Mouse (Mus musculus) forebrain, embryonic 15.5 days (tissue): ENCODE measurements around the gene Capzb. TPM values are rescaled to one million over a fixed set of nuclear protein-coding genes. Genes with fewer than 3 reads are reported as not detected.

Experiments
- ATAC-seq: fragments of 200-750 bp; cut with Nextera tagmentation; replicated peaks from 2 replicates; pipeline ENCODE4 v1.8.0; 2017; ENCODE audit warnings: mild to moderate bottlenecking, moderate TSS enrichment, moderate library complexity
- H3K27ac ChIP-seq: fragments of 300-500 bp; sonication (generic); replicated peaks from 2 replicates; pipeline ENCODE4 v1.5.1; 2015; ENCODE audit warnings: mild to moderate bottlenecking, inconsistent platforms
- H3K27me3 ChIP-seq: fragments of 300-500 bp; sonication (generic); 2 replicates; pipeline ENCODE4 v1.6.1; 2015; ENCODE audit warnings: inconsistent platforms
- H3K36me3 ChIP-seq: fragments of 300-500 bp; sonication (generic); 2 replicates; pipeline ENCODE4 v1.6.1; 2015; ENCODE audit warnings: mild to moderate bottlenecking, inconsistent platforms
- H3K4me1 ChIP-seq: fragments of 300-500 bp; sonication (generic); 2 replicates; pipeline ENCODE4 v1.6.1; 2015; ENCODE audit warnings: inconsistent platforms
- H3K4me2 ChIP-seq: fragments of 300-500 bp; sonication (generic); replicated peaks from 2 replicates; pipeline ENCODE4 v1.6.1; 2015; ENCODE audit warnings: mild to moderate bottlenecking, inconsistent platforms
- H3K4me3 ChIP-seq: fragments of 300-500 bp; sonication (generic); 2 replicates; pipeline ENCODE4 v1.5.1; 2015; ENCODE audit warnings: mild to moderate bottlenecking, inconsistent platforms
- H3K9ac ChIP-seq: fragments of 300-500 bp; sonication (generic); replicated peaks from 2 replicates; pipeline ENCODE4 v1.6.1; 2015; ENCODE audit warnings: mild to moderate bottlenecking, inconsistent platforms
- H3K9me3 ChIP-seq: fragments of 300-500 bp; sonication (generic); 2 replicates; pipeline ENCODE4 v1.6.1; 2016; ENCODE audit warnings: inconsistent platforms
- WGBS: fragments of 180-500 bp; shearing (Covaris S2); methylation state at CpG from one replicate; pipeline ENCODE4 v1.1.7; 2015; ENCODE audit warnings: mixed read lengths; 5-methylcytosine and 5-hydroxymethylcytosine counted together
- polyA plus RNA-seq: library from polyadenylated mRNA; unstranded; fragments of >200 nt; fragmentation: Nextera tagmentation; extraction: Ambion mirVana; gene quantifications from 2 replicates; pipeline ENCODE4 v1.2.1, GENCODE M21; 2015

Capzb gene
- polyA plus RNA-seq, 1 experiment from 2014 or later, result 323 TPM

GRCm38 (mm10) chr4:139287122-139287863, 94.6 kb downstream of the Capzb start:
- Histone ChIP-seq H3K27ac (no peak overlapping the region), H3K36me3 (peaks cover 44% of the 10 kb centered on the region)

GRCm38 (mm10) chr4:139289017-139289416, 96.3 kb downstream of the Capzb start:
- H3K4me2 ChIP-seq, result no peak overlapping the region
- no peak overlapping the region for H3K4me3 ChIP-seq
- H3K9me3 ChIP-seq, result no peaks in the 10 kb centered on the region
- no peaks in the 10 kb centered on the region for H3K27me3 ChIP-seq
- WGBS, result 69% methylated on average over 10 of the region's 10 CpGs
- no peak for ATAC-seq
- no peak overlapping the region for H3K9ac ChIP-seq
- peaks cover 27% of the 10 kb centered on the region; the same call in 1 of the 2 replicates for H3K36me3 ChIP-seq
- H3K27ac ChIP-seq, result no peak overlapping the region
- H3K4me1 ChIP-seq, result no peaks in the 10 kb centered on the region

More at GRCm38 (mm10) chr4:139287122-139287863, 94.6 kb downstream of the Capzb start:
- 81% methylated on average over 18 of the region's 18 CpGs for WGBS
- Histone ChIP-seq H3K9me3 (no peaks in the 10 kb centered on the region), H3K4me2 (no peak overlapping the region), H3K27me3 (no peaks in the 10 kb centered on the region), H3K4me3 (no peak overlapping the region), H3K4me1 (no peaks in the 10 kb centered on the region), H3K9ac (no peak overlapping the region)
- ATAC-seq, result no peak

- no peaks in the 10 kb centered on the region for H3K27me3 ChIP-seq
- 79% methylated on average over 16 of the region's 16 CpGs for WGBS
- no peaks in the 10 kb centered on the region for H3K9me3 ChIP-seq
- no peak overlapping the region for H3K4me2 ChIP-seq
- no peak overlapping the region for H3K4me3 ChIP-seq
- no peak overlapping the region for H3K27ac ChIP-seq
- H3K4me1 ChIP-seq, result no peaks in the 10 kb centered on the region
- H3K36me3 ChIP-seq, result peaks cover 27% of the 10 kb centered on the region; the same call in 1 of the 2 replicates
- no peak for ATAC-seq
- H3K9ac ChIP-seq, result no peak overlapping the region
These were observed 98.4 kb downstream of the Capzb start for GRCm38 (mm10) chr4:139291099-139291498.

DNA sequence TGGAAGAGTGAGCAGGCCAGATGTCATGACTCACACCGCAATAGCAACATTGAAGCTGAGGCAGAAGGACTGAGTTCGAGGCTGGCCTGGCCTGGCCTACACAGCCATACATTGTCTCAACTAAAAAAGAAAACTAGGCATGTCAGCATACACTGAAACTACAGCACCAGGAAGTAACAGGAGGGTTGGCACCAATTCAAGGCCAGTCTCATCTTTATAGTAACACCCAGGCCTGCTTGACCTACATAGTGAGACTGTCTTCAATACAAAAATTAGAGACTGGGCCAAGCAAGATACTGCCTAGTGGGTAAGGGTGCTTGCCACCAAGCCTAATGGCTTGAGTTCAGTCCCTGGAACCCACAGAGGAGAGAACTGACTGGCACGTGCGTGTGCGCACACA, 99.3 kb downstream of the Capzb start:
- no peaks in the 10 kb centered on the region for H3K9me3 ChIP-seq
- H3K36me3 ChIP-seq, result peaks cover 25% of the 10 kb centered on the region; the same call in 1 of the 2 replicates
- WGBS, result 93% methylated on average over 5 of the region's 5 CpGs
- H3K4me1 ChIP-seq, result no peaks in the 10 kb centered on the region
- no peak overlapping the region for H3K4me3 ChIP-seq
- ATAC-seq, result no peak
- no peak overlapping the region for H3K4me2 ChIP-seq
- H3K27ac ChIP-seq, result no peak overlapping the region
- no peaks in the 10 kb centered on the region for H3K27me3 ChIP-seq
- H3K9ac ChIP-seq, result no peak overlapping the region

GRCm38 (mm10) chr4:139297566-139297965, 104.9 kb downstream of the Capzb start:
- peaks cover 7% of the 10 kb centered on the region for H3K36me3 ChIP-seq
- no peak overlapping the region for H3K4me3 ChIP-seq
- 88% methylated on average over 4 of the region's 4 CpGs for WGBS
- H3K27me3 ChIP-seq, result no peaks in the 10 kb centered on the region
- ATAC-seq, result no peak
- no peak overlapping the region for H3K4me2 ChIP-seq
- no peak overlapping the region for H3K9ac ChIP-seq
- no peak overlapping the region for H3K27ac ChIP-seq
- H3K4me1 ChIP-seq, result no peaks in the 10 kb centered on the region
- no peaks in the 10 kb centered on the region for H3K9me3 ChIP-seq

DNA sequence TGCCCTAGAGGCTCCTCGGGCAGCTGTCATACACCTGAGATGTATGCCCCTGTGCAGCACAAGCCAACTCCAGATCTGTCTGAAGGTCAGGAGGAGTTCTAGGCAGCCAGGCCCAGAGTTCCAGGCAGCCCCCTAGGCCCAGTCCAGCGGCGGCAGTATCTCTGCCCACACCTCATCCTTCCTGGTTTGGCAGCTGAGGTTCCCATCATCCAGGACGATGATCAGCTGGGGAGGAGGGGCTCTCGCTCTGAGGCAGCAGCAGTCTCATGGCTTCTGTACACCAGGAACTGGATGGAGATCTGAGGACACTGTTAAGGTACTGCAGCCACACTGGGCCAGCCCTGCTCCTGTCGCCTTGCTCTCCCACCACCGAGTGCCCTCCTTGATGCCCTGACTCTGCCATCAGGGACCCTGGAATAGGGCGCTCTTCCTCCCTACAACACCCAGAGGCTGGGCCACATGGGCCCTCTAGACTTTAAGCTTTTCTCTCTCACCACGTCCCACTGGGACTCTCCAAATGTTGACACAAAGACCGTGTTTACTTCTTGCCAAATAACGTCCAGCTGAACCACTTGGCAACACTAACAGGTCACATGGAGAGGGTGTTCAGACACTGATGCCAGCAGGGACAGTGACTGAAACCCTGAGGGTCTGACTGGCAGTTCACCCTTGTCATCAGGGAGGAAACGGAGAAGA, 106.1 kb downstream of the Capzb start:
- H3K9me3 ChIP-seq, result no peaks in the 10 kb centered on the region
- no peak overlapping the region for H3K4me3 ChIP-seq
- 89% methylated on average over 12 of the region's 12 CpGs for WGBS
- H3K27ac ChIP-seq, result no peak overlapping the region
- no peaks in the 10 kb centered on the region for H3K27me3 ChIP-seq
- no peak overlapping the region for H3K9ac ChIP-seq
- H3K36me3 ChIP-seq, result peaks cover 7% of the 10 kb centered on the region
- H3K4me1 ChIP-seq, result no peaks in the 10 kb centered on the region
- no peak for ATAC-seq
- no peak overlapping the region for H3K4me2 ChIP-seq

GRCm38 (mm10) chr4:139301780-139302179, 109.1 kb downstream of the Capzb start:
- Histone ChIP-seq H3K4me2 (no peak overlapping the region), H3K36me3 (peaks cover 7% of the 10 kb centered on the region), H3K27me3 (no peaks in the 10 kb centered on the region), H3K9me3 (no peaks in the 10 kb centered on the region), H3K4me1 (no peaks in the 10 kb centered on the region), H3K27ac (no peak overlapping the region), H3K4me3 (no peak overlapping the region), H3K9ac (no peak overlapping the region)
- no peak for ATAC-seq
- 96% methylated on average over 8 of the region's 8 CpGs for WGBS

DNA sequence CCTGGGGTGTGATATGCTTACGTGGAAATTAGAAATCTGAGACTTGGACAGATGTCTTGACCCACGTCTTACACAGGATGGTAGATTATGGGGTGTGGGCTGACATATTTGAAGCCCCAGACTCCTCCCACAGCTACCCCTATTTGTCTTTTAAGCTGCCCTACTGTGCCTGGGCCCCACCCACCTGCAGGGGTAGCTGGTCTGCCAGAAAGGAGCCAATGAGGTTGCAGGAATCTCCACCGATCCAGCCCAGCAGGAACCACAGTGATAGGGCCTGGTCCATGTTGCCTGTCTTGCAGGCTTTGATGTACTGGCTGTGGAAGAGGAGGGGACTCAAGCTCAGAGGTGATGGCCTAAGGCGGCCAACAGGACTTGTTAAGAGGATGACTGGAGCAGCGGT, 109.5 kb downstream of the Capzb start:
- no peak for ATAC-seq
- Histone ChIP-seq H3K4me2 (no peak overlapping the region), H3K4me1 (no peaks in the 10 kb centered on the region), H3K27ac (no peak overlapping the region), H3K9me3 (no peaks in the 10 kb centered on the region), H3K9ac (no peak overlapping the region), H3K27me3 (no peaks in the 10 kb centered on the region), H3K36me3 (peaks cover 7% of the 10 kb centered on the region), H3K4me3 (no peak overlapping the region)
- WGBS, result 63% methylated on average over 5 of the region's 5 CpGs

GRCm38 (mm10) chr4:139305521-139305920, 112.8 kb downstream of the Capzb start:
- ATAC-seq, result no peak
- no peaks in the 10 kb centered on the region for H3K27me3 ChIP-seq
- H3K4me1 ChIP-seq, result peaks cover 12% of the 10 kb centered on the region
- no peaks in the 10 kb centered on the region; the same call in 1 of the 2 replicates for H3K36me3 ChIP-seq
- no peaks in the 10 kb centered on the region for H3K9me3 ChIP-seq
- WGBS, result 88% methylated on average over 3 of the region's 3 CpGs
- no peak overlapping the region for H3K27ac ChIP-seq
- H3K4me3 ChIP-seq, result no peak overlapping the region
- no peak overlapping the region for H3K9ac ChIP-seq
- H3K4me2 ChIP-seq, result no peak overlapping the region

DNA sequence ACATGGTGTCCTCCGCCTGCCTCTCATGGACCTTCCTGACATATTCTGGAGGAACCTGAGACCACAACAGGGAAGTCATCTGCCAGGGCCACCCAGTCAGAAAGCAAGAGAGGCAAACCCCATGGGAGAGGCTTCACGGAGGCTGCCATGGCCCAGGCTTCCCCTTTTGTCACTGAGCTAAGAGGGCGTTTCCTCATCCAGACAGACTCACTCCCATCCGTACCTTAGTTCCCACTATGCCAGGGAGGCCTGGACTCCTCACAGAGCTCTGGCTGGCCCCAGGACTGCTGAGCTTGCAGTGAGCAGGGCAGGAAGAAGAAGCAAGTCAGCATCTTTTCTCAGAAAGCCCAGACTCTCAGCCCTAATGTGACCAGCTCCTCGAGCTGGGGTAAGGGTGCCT, 115.2 kb downstream of the Capzb start:
- H3K36me3 ChIP-seq, result no peaks in the 10 kb centered on the region; the same call in 1 of the 2 replicates
- H3K4me2 ChIP-seq, result no peak overlapping the region
- no peaks in the 10 kb centered on the region for H3K27me3 ChIP-seq
- no peak for ATAC-seq
- no peak overlapping the region for H3K27ac ChIP-seq
- no peak overlapping the region for H3K9ac ChIP-seq
- peaks cover 24% of the 10 kb centered on the region for H3K4me1 ChIP-seq
- H3K9me3 ChIP-seq, result no peaks in the 10 kb centered on the region
- 83% methylated on average over 5 of the region's 5 CpGs for WGBS
- H3K4me3 ChIP-seq, result no peak overlapping the region

- Histone ChIP-seq H3K4me1 (peaks cover 24% of the 10 kb centered on the region), H3K4me2 (peak overlapping the region; percentile 92), H3K27me3 (no peaks in the 10 kb centered on the region), H3K9ac (peak overlapping the region; percentile 89), H3K27ac (no peak overlapping the region), H3K4me3 (peak overlapping the region; percentile 88), H3K36me3 (no peaks in the 10 kb centered on the region; the same call in 1 of the 2 replicates), H3K9me3 (no peaks in the 10 kb centered on the region)
- WGBS, result 20% methylated on average over 6 of the region's 6 CpGs
- no peak for ATAC-seq
These were observed 117.0 kb downstream of the Capzb start for GRCm38 (mm10) chr4:139309651-139310050.

GRCm38 (mm10) chr4:139310171-139310898, 117.6 kb downstream of the Capzb start, which contains the start of the genes Pqlc2 and Akr7a5:
TSS of gene Pqlc2 (minus strand) at chr4:139310708.
TSS of gene Akr7a5 (plus strand) at chr4:139310744.
- H3K9me3 ChIP-seq, result no peaks in the 10 kb centered on the region
- under 1% methylated on average over 62 of the region's 63 CpGs for WGBS
- peak; percentile 90 for ATAC-seq
- peak within 1 kb of the TSS; percentile 88 for H3K4me3 ChIP-seq
- peak within 1 kb of the TSS; percentile 92 for H3K4me2 ChIP-seq
- no peaks in the 10 kb centered on the region for H3K27me3 ChIP-seq
- H3K27ac ChIP-seq, result peak within 1 kb of the TSS; percentile 67
- H3K9ac ChIP-seq, result peak within 1 kb of the TSS; percentile 89
- H3K4me1 ChIP-seq, result peaks cover 24% of the 10 kb centered on the region
- H3K36me3 ChIP-seq, result no peaks in the 10 kb centered on the region; the same call in 1 of the 2 replicates
